Mouse (Mus musculus) liver, embryonic 11.5 days (tissue): ENCODE results near the gene Plxna2. TPM values are rescaled to one million over a fixed set of nuclear protein-coding genes. Genes with fewer than 3 reads are reported as not detected.

Source experiments
- ATAC-seq: fragments of 200-750 bp; cut with Nextera tagmentation; replicated peaks from 2 replicates; pipeline ENCODE4 v1.8.0; 2017; ENCODE audit warnings: moderate number of reproducible peaks, mild to moderate bottlenecking, moderate TSS enrichment, moderate library complexity; ENCODE audit not compliant: low FRiP score
- DNase-seq: peaks from one replicate; pipeline ENCODE4 v3.0.0-alpha.2; 2017; ENCODE audit warnings: low spot score
- H3K27ac ChIP-seq: fragments of 300-500 bp; sonication (generic); 2 replicates; pipeline ENCODE4 v1.5.1; 2014; ENCODE audit warnings: mild to moderate bottlenecking, low read depth, low read length, control low read depth
- H3K27me3 ChIP-seq: fragments of 300-500 bp; sonication (generic); replicated peaks from 2 replicates; pipeline ENCODE4 v1.6.1; 2014; ENCODE audit warnings: low read length, mixed read lengths; ENCODE audit not compliant: control insufficient read depth, insufficient read depth
- H3K36me3 ChIP-seq: fragments of 300-500 bp; sonication (generic); 2 replicates; pipeline ENCODE4 v1.6.1; 2014; ENCODE audit warnings: mild to moderate bottlenecking, low read length, moderate library complexity, mixed read lengths; ENCODE audit not compliant: control insufficient read depth, insufficient read depth
- H3K4me1 ChIP-seq: fragments of 300-500 bp; sonication (generic); replicated peaks from 2 replicates; pipeline ENCODE4 v1.6.1; 2014; ENCODE audit warnings: low read length, mixed read lengths; ENCODE audit not compliant: control insufficient read depth, insufficient read depth
- H3K4me2 ChIP-seq: fragments of 300-500 bp; sonication (generic); 2 replicates; pipeline ENCODE4 v1.6.1; 2014; ENCODE audit warnings: mild to moderate bottlenecking, control low read depth, moderate library complexity
- H3K4me3 ChIP-seq: fragments of 300-500 bp; sonication (generic); 2 replicates; pipeline ENCODE4 v1.5.1; 2014; ENCODE audit warnings: low read depth, low read length, control low read depth
- H3K9ac ChIP-seq: fragments of 300-500 bp; sonication (generic); 2 replicates; pipeline ENCODE4 v1.6.1; 2014; ENCODE audit warnings: low read depth, low read length, control low read depth
- H3K9me3 ChIP-seq: fragments of 300-500 bp; sonication (generic); 2 replicates; pipeline ENCODE4 v1.6.1; 2016; ENCODE audit warnings: low read length, inconsistent platforms, mixed read lengths; ENCODE audit not compliant: control insufficient read depth
- WGBS: fragments of 180-500 bp; shearing (Covaris S2); extraction: QIAGEN DNeasy Blood & Tissue Kit; methylation state at CpG from one replicate; pipeline ENCODE4 v1.1.7; 2014; 5-methylcytosine and 5-hydroxymethylcytosine counted together
- polyA plus RNA-seq: library from polyadenylated mRNA; unstranded; fragments of >200 nt; fragmentation: Nextera tagmentation; extraction: Ambion mirVana; gene quantifications from 2 replicates; pipeline ENCODE4 v1.2.1, GENCODE M21; 2014

The Plxna2 gene
- polyA plus RNA-seq, 1 experiment from 2014 or later = 4.8 TPM

- H3K9ac ChIP-seq = no peak overlapping the region
- H3K9me3 ChIP-seq = no peaks in the 10 kb centered on the region
- no peak overlapping the region for H3K4me2 ChIP-seq
- no peaks in the 10 kb centered on the region for H3K36me3 ChIP-seq
- H3K27me3 ChIP-seq = no peaks in the 10 kb centered on the region
- H3K4me1 ChIP-seq = peaks cover 42% of the 10 kb centered on the region
- no peak overlapping the region for H3K4me3 ChIP-seq
- no peak for DNase-seq
- ATAC-seq = no peak
- 74% methylated on average over 3 of the region's 3 CpGs for WGBS
- no peak overlapping the region for H3K27ac ChIP-seq
Measured at GRCm38 (mm10) chr1:194677878-194678277, 59.9 kb downstream of the Plxna2 start.

DNA sequence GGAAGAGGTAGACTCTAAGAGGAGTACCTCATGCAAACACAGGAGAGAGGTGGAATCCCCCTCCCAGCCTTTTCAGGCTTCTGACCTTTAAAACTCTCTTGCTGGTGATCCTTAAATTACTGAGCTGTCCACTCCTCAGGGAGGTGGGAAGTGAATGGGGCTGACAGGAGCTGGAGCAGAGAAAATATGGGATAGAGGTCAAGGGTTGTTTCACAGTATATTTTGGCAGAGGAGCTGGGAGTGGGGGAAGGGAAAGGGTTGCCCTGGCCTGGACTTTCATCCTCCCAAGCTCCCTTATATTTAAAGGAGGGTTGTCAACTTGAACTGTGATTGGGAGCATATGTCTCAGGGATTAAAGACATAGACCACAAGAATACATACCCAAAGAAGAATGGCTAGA, 61.1 kb downstream of the Plxna2 start:
- H3K27ac ChIP-seq = no peak overlapping the region
- no peak overlapping the region for H3K4me2 ChIP-seq
- no peaks in the 10 kb centered on the region for H3K9me3 ChIP-seq
- H3K9ac ChIP-seq = no peak overlapping the region
- no peak for ATAC-seq
- H3K4me1 ChIP-seq = peaks cover 33% of the 10 kb centered on the region
- H3K36me3 ChIP-seq = no peaks in the 10 kb centered on the region
- no peaks in the 10 kb centered on the region for H3K27me3 ChIP-seq
- no peak overlapping the region for H3K4me3 ChIP-seq
- no peak for DNase-seq

DNA sequence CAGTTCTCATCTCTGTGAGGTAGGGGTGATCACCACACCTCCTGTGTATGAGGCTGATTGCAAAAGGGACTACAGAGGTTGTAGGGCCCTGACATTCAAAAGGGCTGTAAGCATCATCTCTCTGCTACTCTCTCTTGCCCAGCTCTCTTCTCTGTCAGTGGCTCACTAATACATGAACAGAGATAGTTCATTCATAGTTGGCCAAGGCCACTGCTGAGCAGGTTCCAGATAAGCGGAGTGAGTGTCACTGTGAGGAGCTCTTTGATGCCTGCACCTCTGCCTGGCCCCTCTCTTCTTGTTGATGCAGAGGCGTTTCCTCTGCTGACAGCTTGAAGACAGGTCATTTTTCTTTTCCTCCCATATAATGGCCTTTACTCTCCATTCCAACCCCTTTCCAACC, 62.1 kb downstream of the Plxna2 start:
- no peak overlapping the region for H3K4me2 ChIP-seq
- no peak overlapping the region for H3K27ac ChIP-seq
- ATAC-seq = peak; percentile 45
- no peaks in the 10 kb centered on the region for H3K27me3 ChIP-seq
- no peak overlapping the region for H3K9ac ChIP-seq
- H3K36me3 ChIP-seq = no peaks in the 10 kb centered on the region
- 36% methylated on average over 2 of the region's 2 CpGs for whole genome bisulfite sequencing
- H3K9me3 ChIP-seq = no peaks in the 10 kb centered on the region
- no peak overlapping the region for H3K4me3 ChIP-seq
- H3K4me1 ChIP-seq = peaks cover 26% of the 10 kb centered on the region
- DNase-seq = no peak

- ATAC-seq (no peak), DNase-seq (no peak)
- Histone ChIP-seq H3K9ac (no peak overlapping the region), H3K4me2 (no peak overlapping the region), H3K36me3 (no peaks in the 10 kb centered on the region), H3K9me3 (no peaks in the 10 kb centered on the region), H3K27ac (no peak overlapping the region), H3K4me1 (peaks cover 16% of the 10 kb centered on the region), H3K4me3 (no peak overlapping the region), H3K27me3 (no peaks in the 10 kb centered on the region)
Measured at GRCm38 (mm10) chr1:194682021-194682420, 64.0 kb downstream of the Plxna2 start.

DNA sequence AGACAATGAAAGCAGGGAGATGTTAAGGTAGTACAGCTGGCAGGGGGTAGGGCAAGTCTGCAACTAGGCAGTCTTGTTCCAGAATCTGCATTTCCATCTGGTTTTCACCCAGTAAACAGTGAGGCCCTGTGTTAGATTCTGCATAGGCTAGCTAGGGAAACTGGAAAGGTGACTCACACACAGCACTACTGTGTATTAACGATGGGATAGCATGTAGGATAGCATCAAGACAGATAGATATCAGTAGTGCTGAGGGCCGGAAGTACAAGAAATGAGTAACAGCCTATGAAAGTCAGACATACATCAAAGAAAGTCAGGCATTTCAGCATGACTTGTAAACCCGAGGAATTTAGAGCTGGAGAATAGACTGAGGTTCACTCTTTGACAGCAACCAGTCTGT, 65.1 kb downstream of the Plxna2 start:
- Histone ChIP-seq H3K9ac (no peak overlapping the region), H3K4me3 (no peak overlapping the region), H3K27ac (no peak overlapping the region), H3K4me1 (peaks cover 9% of the 10 kb centered on the region; the same call in 1 of the 2 replicates), H3K9me3 (no peaks in the 10 kb centered on the region), H3K27me3 (no peaks in the 10 kb centered on the region), H3K4me2 (no peak overlapping the region), H3K36me3 (no peaks in the 10 kb centered on the region)
- ATAC-seq = no peak
- 60% methylated on average over 3 of the region's 3 CpGs for WGBS
- no peak for DNase-seq

DNA sequence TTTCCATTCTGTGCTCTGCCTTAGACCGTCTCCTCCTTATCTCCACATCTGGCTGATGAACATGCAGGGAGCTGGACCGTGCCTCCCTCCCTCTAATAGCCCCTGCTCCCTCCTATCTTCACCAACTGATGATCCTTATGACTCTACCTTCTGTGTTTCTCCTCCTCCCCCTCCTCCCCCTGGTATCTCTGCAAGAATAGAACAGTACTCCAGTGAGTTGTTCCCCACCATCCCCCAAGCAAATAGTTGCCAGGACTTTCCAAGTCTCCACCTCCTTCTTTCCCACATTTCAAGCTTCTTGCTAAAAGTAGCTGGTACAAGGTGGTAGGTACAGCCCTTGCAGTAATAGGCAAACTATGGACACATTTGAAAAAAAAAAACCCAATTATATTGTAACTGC, 67.9 kb downstream of the Plxna2 start:
- H3K27ac ChIP-seq = no peak overlapping the region
- WGBS = 30% methylated on average over 2 of the region's 2 CpGs
- no peak overlapping the region for H3K4me2 ChIP-seq
- H3K4me3 ChIP-seq = no peak overlapping the region
- no peaks in the 10 kb centered on the region for H3K36me3 ChIP-seq
- ATAC-seq (no peak), DNase-seq (no peak)
- no peaks in the 10 kb centered on the region for H3K27me3 ChIP-seq
- no peaks in the 10 kb centered on the region for H3K9me3 ChIP-seq
- no peaks in the 10 kb centered on the region for H3K4me1 ChIP-seq
- H3K9ac ChIP-seq = no peak overlapping the region

GRCm38 (mm10) chr1:194687746-194688145, 69.7 kb downstream of the Plxna2 start:
- ATAC-seq = no peak
- no peaks in the 10 kb centered on the region for H3K27me3 ChIP-seq
- H3K36me3 ChIP-seq = no peaks in the 10 kb centered on the region
- H3K27ac ChIP-seq = no peak overlapping the region
- no peak overlapping the region for H3K9ac ChIP-seq
- no peaks in the 10 kb centered on the region for H3K9me3 ChIP-seq
- 34% methylated on average over 1 of the region's 1 CpGs for WGBS
- H3K4me3 ChIP-seq = no peak overlapping the region
- H3K4me2 ChIP-seq = no peak overlapping the region
- no peak for DNase-seq
- no peaks in the 10 kb centered on the region for H3K4me1 ChIP-seq

- H3K36me3 ChIP-seq = no peaks in the 10 kb centered on the region
- ATAC-seq (no peak), DNase-seq (no peak)
- H3K27ac ChIP-seq = no peak overlapping the region
- no peaks in the 10 kb centered on the region for H3K9me3 ChIP-seq
- no peaks in the 10 kb centered on the region for H3K27me3 ChIP-seq
- H3K9ac ChIP-seq = no peak overlapping the region
- no peak overlapping the region for H3K4me2 ChIP-seq
- no peak overlapping the region for H3K4me3 ChIP-seq
- H3K4me1 ChIP-seq = no peaks in the 10 kb centered on the region
- WGBS = 54% methylated on average over 2 of the region's 2 CpGs
Measured at GRCm38 (mm10) chr1:194688161-194688560, 70.1 kb downstream of the Plxna2 start.

DNA sequence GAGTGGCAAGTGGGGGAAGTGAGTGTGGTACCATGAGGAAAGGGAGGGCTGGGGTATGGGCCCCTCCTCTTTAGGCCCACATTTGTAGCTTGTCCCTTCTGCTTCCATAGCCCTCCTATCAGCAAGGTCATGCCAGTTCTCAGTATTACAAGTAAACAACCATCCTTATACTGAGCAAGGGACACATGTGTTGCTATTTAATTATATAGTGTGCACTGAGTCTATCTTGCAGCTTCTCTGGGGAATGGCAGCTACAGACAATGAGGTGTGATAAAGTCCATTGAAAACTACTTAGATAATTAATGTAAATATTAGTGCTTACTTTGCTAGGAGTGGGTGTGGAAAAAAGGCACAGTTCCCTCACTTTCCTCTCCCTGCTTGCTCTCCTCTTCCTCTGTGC, 75.0 kb downstream of the Plxna2 start:
- no peak for DNase-seq
- H3K27me3 ChIP-seq = no peaks in the 10 kb centered on the region
- H3K9me3 ChIP-seq = no peaks in the 10 kb centered on the region
- H3K9ac ChIP-seq = no peak overlapping the region
- H3K27ac ChIP-seq = no peak overlapping the region
- H3K4me2 ChIP-seq = no peak overlapping the region
- ATAC-seq = no peak
- H3K36me3 ChIP-seq = no peaks in the 10 kb centered on the region
- H3K4me3 ChIP-seq = no peak overlapping the region
- no peaks in the 10 kb centered on the region for H3K4me1 ChIP-seq
